Mouse (Mus musculus) cerebellum, adult 9-11 months (tissue): Measurements from ENCODE around the gene 4930518I15Rik.
A peak's percentile ranks its signal among the peaks of the same experiment; 100 is the strongest.
"Not testable (repeated sequence)": the region's sequence is repeated elsewhere in the genome, so short reads cannot be mapped to it uniquely, and the experiment has no call there.

Experiments
- DNase-seq: peaks from one replicate; pipeline ENCODE4 v3.0.0; 2022

The 4930518I15Rik gene

DNA sequence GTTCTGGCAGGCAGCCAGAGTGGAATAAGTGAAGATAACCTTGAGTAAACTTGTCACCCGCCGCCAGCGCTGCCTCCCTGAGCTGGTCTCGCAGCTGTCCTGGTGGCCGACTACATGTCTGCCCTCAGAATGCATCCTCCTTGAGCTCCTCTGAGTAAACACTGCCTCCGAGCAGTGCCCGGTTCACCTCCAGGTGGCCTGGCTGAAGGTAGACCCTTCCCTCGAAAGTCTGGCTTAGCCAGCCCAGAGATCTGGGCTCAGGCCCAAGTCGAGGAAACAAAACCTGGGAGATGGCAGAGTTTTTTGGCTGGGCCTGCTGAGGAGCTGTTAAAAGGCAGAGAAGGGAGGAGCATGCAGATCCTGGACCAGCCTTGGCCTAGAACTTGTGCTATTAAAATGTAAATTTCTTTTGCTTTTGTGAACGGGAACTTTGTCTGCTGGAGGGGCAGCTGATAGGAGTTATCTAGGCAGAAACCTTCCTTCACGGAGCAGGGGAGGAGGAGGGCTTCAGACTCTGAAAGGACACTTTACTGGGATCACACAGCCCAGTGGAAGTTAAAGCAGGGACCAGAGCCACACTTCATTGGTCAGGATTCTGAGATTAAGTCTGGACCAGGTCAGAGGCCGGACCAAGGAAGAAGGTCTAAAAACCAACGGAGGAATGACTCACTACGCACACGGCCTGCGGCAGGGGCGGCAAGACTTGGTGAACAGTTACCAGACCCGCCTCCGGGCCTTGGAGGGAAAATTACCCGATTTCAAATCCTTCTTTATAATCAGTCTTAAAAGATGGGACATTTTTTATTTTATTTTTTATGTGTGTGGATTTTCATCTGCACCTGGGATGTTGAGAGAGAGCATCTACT is 15.7 kb downstream of the 4930518I15Rik start:
- DNase-seq, result no peak

DNA sequence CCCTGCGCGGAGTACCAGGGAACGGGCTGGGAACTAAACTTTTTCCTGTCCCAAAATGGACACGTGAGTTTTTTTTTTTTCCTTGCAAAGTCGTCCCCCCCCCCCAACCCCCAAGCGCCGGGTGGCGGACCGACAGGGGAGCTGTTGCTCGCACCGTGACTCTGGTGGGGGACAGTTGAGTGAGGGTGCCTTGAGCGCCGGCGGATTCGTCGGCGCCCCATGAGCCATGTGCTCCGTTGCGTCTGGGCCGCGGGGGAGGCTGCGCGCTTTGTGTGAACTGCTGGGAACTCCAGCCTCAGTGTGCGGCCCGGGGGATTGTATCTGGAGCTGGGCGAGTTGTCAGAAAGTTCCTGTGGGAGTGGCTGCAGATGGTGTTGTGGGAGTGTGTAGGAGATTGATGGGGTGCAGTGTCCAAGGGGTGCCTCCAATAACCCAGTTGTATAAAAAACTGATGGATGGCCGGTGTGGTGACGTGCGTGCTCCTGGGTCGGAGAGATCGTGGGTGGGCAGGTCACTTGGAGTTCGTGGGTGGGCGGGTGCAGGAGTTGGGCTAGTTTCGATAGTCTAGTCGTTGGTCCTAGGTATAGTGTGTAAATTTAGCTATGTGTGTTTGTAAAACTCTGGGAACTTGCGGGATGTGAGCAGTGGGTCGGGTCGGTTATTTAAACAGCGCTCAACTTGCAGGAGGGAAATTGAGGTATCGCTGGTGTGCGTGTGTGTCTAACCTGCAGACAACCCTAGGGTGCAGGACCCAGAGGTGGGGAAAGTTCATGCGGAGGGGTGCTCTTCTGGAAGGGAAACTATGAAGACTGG is 16.5 kb downstream of the 4930518I15Rik start:
- DNase-seq, result no peak

DNA sequence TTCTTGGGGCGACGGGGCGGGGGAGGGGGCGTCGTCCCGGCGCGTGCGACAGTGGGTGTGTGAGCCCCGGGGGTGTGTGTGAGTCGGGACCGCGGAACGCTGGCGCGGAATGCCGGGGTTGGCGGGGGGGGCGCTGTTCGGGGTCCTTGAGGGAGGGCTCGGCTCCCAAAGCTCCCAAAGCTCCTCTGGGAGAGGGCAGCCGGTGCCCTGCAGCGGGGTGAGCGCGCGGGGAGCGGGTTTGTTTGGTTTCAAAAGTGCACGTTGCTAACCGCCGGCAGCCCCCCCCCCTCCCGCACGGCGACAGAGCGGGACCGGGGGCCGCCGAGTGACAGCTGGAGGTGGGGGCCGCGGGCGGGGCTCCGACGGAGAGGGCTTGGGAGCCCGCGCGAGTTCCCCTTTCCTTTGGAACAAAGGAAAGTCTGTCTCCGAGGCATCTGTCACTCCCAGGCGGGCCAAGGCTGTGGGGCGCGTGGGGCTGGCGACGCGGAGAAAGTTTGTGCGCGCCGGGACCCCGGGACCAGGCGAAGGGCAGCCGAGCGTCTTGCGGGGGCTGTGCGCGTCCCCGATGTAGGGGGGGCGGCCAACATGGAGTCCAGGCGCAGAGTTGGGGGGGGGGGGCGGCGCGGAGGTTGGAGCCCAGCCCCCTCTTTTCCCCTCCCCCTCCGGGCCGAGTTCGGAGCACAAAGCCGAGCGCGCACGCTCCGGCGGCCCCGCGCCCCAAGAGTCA is 17.3 kb downstream of the 4930518I15Rik start:
- DNase-seq, result no peak

DNA sequence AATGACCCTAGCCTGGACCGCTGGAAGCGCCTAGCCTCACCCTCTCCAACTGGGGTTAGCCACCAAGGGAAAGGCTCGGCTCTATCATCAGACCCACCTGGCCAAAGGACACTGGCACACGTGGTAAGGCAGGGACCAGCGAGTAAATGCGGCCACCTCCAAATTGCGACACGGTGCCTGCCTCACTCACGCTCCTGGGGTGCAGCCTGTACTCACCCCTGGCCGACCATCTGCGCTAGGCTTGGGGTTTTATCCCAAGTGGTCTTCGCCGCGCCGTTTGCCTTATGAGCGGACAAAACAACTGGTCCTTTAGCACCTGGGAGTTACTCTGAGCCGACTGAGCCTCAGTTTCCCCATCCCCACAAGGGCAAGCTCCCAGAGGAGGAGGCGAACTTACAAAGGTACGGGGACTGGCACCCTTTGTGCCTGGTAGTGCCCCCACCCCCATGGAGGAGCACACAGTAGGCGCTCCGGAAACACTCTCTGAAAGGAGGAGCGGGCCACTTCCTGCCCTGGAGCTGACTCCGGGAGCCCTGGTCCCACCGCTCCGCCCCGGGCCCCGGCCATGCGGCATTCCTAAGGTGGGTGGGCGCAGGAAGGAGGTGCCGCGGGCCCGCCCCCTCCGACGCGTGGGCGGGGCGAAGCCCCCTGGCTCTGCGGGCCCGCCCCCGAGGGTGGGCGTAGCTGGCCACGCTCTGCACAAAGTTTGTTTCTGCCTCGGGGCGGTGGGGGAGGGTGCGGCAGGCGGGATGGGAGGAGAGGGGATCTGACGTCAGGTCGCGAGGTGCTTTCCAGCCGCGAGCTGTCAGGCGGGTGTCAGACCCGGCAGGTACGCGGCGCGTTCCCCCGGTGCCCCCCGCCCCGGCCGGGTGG is 18.2 kb downstream of the 4930518I15Rik start, which contains the start of gene Tgif2:
Gene Tgif2, plus strand, starts transcription at position 689 of the 873 bp plus-strand sequence.
- no peak for DNase-seq

DNA sequence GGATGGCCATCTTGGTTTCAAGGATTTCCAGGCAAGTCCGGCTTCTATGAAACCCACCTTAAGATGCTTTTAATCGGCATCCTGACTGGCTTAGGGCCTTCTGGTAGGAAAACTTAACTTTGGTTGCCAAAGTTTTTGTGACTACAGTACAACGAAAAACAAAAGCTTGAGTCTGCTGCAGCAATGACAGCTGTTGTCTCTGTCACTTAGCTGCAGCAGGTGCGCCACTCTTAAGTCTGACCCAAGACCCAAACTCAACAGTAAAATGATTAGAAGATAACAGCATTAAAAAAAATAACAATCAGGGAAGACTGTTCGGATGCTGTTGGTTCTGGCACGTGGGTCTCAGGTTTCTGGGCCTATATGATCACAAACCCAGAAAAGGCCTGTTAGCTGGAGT is 18.9 kb downstream of the 4930518I15Rik start:
- DNase-seq, result no peak

DNA sequence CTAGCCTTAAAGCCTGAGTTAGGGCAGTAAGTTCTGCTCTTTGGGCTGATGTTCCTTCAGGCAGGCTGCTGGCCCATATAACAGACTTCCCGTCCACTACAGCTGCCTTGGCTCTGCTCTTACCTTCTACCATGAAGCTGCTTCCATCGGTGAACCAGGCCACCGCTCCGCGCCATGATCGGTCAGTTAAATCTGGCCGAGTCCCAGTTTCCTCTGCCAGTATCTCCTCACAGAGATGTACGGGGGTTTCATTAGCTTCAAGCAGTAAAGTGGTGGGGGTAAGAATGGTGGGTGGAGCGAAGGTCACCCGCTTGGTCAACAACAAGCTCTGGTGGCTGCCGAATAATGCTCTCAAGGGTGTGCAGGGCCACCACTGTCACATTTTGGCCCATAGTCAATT is 23.4 kb downstream of the 4930518I15Rik start:
- no peak for DNase-seq

DNA sequence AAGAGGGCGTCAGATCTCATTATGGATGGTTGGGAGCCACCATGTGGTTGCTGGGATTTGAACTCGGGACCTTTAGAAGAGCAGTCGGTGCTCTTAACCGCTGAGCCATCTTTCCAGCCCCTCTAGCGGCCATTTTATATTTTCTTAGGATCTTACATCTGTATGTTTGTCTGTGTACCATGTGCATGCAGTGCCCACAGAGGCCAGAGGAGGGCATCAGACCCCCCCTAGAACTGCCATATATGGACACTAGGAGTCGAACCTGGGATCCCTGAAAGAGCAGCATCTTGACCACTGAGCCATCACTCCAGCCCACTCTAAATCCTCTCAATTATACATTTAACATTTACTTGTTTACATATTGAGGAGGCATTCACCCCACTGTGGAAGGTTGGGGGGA is 32.6 kb downstream of the 4930518I15Rik start:
- not testable (repeated sequence) for DNase-seq

DNA sequence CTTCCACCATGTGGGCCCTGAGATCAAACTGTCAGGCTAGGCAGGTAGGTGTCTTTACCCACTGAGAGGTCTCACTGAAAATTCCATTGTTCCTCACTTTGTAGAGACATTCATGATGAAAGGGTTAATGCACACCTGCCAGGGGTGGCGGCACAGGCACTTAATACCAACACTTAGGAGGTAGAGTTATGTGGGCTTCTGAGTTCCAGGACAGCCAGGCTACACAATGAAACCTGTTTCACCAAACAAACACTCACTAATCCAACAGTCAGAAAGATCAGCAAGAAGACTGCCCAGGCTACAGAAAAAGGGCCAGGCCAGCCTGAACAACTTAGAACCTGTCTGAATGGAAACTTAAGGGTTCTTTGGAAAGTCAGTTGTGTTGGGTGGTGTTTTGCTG is 41.6 kb downstream of the 4930518I15Rik start:
- no peak for DNase-seq

DNA sequence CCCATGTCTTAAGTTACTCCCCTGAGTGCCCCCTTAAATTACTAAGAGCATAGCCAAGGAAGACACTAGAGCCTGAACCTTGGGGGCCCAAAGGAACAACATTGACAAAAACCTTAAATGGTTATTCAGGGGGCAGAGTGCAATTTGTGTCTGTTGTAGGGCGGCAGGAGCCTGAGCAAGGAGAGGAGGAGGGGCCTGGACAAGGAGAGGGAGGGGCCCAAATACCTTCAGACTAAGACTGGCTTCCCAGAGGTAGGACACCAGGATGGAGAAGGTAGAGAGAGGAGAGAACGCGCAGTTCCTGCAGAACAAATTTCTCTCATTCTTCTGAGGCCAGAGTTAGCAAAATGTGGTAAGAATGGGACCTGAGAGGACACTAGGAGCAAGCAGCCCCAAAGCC is 42.3 kb downstream of the 4930518I15Rik start:
- no peak for DNase-seq

DNA sequence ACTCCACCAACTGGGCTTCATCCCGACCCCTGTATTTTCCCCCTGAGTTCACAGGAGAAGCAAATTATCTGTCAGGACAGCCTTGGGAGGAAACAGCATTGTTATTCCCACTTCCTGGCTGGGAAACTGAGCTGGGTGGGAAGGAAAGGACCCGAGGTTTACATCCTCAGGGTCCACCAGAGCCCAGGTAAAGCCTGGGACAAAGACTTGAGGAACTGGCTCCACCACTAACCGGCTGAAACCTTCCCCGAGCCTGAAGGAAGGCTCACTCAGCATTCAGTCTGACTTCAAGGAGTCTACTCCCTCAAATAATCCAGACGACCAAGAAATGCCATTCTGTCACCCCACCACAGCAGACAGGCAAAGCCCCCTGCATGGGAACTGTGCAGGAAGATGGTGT is 42.9 kb downstream of the 4930518I15Rik start:
- DNase-seq, result no peak

DNA sequence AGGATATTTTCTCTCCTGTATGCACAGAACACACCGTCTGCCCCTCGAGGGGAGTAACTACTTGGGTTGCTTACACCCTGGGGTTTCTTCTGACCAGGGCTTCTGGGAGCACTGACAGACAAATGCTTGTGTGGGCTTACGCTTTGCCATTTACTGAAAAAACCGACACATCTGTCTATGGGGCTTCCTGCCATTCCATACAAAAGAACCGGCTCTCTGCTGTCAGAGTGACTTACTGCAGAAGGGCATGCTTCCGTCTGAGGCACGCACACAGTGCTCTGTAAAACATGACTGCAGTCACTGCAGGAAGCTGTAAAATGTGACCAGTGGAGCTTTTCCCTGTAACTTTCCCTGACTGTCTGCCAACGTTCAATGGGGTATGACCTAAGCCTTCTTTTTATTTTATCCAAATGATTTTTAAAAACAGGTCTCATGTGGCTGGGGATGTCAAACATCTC is 43.4 kb downstream of the 4930518I15Rik start:
- no peak for DNase-seq

DNA sequence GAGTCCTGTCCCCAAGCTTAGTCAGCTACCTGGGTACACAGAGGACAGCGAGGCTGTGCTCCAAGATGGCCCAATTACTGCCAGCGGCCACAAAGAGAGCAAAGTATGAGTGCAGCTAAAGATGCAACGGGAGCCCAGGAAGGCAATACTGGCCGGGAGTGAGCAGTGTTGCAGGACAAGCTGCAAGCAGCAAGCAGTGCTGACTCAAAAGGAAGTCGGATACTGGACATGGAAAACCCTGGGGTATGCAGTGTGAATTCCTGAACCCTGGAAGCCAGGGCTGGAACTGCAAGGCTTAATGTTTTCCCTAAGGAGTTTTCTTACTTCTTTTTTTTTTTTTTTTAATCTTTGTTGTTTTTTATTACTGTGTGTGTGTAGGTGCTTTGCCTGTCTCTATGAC is 46.2 kb downstream of the 4930518I15Rik start:
- DNase-seq, result no peak

DNA sequence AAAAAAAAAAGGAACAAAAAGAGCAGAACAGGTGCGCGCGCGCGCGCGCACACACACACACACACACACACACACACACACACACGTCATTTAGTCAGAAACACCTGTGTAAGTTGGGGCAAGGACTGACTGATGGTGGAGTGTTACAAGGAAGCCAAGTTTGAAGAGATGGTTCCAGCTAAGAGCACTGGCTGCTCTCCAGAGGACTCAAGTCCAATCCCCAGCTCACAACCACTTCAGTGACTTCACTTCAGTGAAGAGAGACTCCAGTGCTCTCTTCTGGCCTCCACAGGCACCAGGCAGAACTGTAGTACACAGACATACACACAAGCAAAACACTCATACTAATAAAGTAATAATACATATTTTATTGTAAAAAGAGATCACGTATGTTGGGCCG is 47.0 kb downstream of the 4930518I15Rik start:
- DNase-seq, result no peak

DNA sequence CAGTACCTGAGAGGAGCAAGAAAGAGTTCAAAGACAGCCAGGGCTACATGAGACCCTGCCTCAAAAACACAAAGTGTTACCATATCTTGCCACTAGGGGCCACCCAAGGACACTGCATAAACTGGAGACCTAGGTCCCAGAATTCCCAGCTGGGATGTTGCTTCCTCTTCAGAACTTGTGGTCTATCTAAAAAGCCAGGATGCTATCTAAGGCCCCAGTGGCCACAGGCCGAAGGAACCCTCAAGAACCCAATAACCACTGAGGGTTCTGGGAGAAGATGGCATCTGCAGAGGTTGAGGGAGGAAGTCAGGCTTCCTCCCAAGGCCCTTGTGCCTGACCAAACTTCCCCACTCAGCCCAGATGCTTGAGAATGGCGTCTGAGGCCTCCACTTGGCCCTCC is 48.2 kb downstream of the 4930518I15Rik start:
- peak; percentile 43 for DNase-seq

DNA sequence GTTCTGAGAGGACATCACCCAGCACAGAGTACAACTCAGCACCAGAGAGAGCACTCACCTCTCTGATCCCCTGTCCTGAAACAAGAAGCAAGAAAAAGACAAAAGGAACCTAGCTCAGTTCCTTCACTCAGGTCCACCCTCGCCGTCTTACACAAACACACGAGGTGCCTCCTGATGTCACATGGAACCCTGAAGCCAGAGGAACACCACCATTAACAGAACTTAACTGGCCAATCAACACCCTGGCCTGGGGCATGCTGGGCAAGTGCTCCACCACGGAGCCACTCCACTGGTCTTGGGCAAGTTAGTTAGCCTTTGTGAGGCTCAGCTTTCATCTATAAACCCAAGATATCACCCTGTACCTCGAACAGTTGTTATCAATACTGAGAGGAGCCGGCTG is 50.9 kb downstream of the 4930518I15Rik start:
- no peak for DNase-seq
